8 mouse cellular contexts compared by ENCODE assay signal in genomic region chr15:79931496-79932141, GRCm38 (mm10). TPM values are rescaled to one million over a fixed set of nuclear protein-coding genes. Genes with fewer than 3 reads are reported as not detected.
DNase-seq lines count a peak whose midpoint lies in the region; ATAC-seq and TF ChIP-seq lines count a peak whose summit lies in the region.

No protein-coding gene starts in this region.

- H3K4me3 ChIP-seq in forebrain, embryonic 15.5 days: peak overlapping the region; percentile 65
- H3K4me3 ChIP-seq in midbrain, postnatal 0 days (ENCODE audit: low read depth, low read length): peak overlapping the region; percentile 66

- H3K9ac ChIP-seq in forebrain, embryonic 15.5 days (replicated peaks): no peak overlapping the region; the same call in 1 of the 2 replicates
- no peak overlapping the region for H3K9ac ChIP-seq in midbrain, postnatal 0 days (replicated peaks; ENCODE audit: low read length, poor library complexity, severe bottlenecking)

- H3K9me3 ChIP-seq in forebrain, embryonic 15.5 days: no peaks in the 10 kb centered on the region
- H3K9me3 ChIP-seq in midbrain, postnatal 0 days (ENCODE audit: low read length): no peaks in the 10 kb centered on the region

- H3K27me3 ChIP-seq in forebrain, embryonic 15.5 days: peaks cover 10% of the 10 kb centered on the region
- H3K27me3 ChIP-seq in midbrain, postnatal 0 days (ENCODE audit: insufficient read depth, low read length): peaks cover 5% of the 10 kb centered on the region; the same call in 1 of the 2 replicates

- ATAC-seq in forebrain, embryonic 15.5 days (replicated peaks): no peak
- ATAC-seq in midbrain, postnatal 0 days (ENCODE audit: low FRiP score): no peak

- H3K27ac ChIP-seq in forebrain, embryonic 15.5 days (replicated peaks): no peak overlapping the region
- no peak overlapping the region for H3K27ac ChIP-seq in midbrain, postnatal 0 days (ENCODE audit: low read depth, low read length)

- TF ChIP-seq CTCF in midbrain, postnatal 0 days (IDR thresholded peaks at IDR 0.05): no peak

- no peaks in the 10 kb centered on the region for H3K36me3 ChIP-seq in forebrain, embryonic 15.5 days
- H3K36me3 ChIP-seq in midbrain, postnatal 0 days (ENCODE audit: insufficient read depth, low read length): no peaks in the 10 kb centered on the region

- peak; percentile 22 for DNase-seq in thymus, postnatal 0 days (ENCODE audit: low spot score)
- no peak for DNase-seq in thymus, adult 18-20 months
- DNase-seq in kidney, postnatal 25 days: peak; percentile 63 to 81
- no peak for DNase-seq in midbrain, postnatal 0 days (ENCODE audit: low spot score)
- DNase-seq in left cerebral cortex, postnatal 25 days (ENCODE audit: low spot score in 2 of 2): no peak
- no peak for DNase-seq in layer of hippocampus, postnatal 36 days
- DNase-seq in gastrocnemius, adult 8-10 months (ENCODE audit: low spot score in 2 of 2): no peak

- intact Hi-C loops in left cerebral cortex, postnatal 25 days (cut with DNase I): loop anchor here (10.0 kb wide), 1 partner anchor 293 kb away; no protein-coding TSS in a partner anchor

- WGBS in forebrain, embryonic 15.5 days: 21% methylated on average over 13 of the region's 13 CpGs
- WGBS in midbrain, postnatal 0 days: 32% methylated on average over 13 of the region's 13 CpGs

- H3K4me1 ChIP-seq in forebrain, embryonic 15.5 days: peaks cover 37% of the 10 kb centered on the region
- H3K4me1 ChIP-seq in midbrain, postnatal 0 days (ENCODE audit: insufficient read depth, low read length): 0 out of 2 replicates have a peak, but pooled peaks cover 6% of the 10 kb centered on the region

- peak overlapping the region; percentile 77 for H3K4me2 ChIP-seq in forebrain, embryonic 15.5 days (replicated peaks)
- H3K4me2 ChIP-seq in midbrain, postnatal 0 days (ENCODE audit: low read depth, low read length, poor library complexity, severe bottlenecking): peak overlapping the region; percentile 83

RNA-seq across cellular contexts. Expression of gene Cbx7, which starts 39.3 kb away (rescaled TPM):
- 8.3 and 10.1 TPM in 2 replicates for polyA plus RNA-seq in thymus, postnatal 0 days (2015; fragmentation: Nextera tagmentation; extraction: Ambion mirVana)
- 3.6 TPM in 2 replicates for polyA plus RNA-seq in forebrain, embryonic 15.5 days (2015; fragmentation: Nextera tagmentation; extraction: Ambion mirVana)
- total RNA-seq in midbrain, postnatal 0 days (2014; rRNA removed): 7.7 and 14.9 TPM in 2 replicates
- 3.4 and 3.5 TPM in 2 replicates for polyA plus RNA-seq in midbrain, postnatal 0 days (2015; fragmentation: Nextera tagmentation; extraction: Ambion mirVana)
- total RNA-seq in left cerebral cortex, postnatal 25 days (2021): 10 to 100 TPM; 27.1 to 29.5 TPM
- total RNA-seq in layer of hippocampus, postnatal 36 days (2021): 10 to 100 TPM; 40.4 to 44.8 TPM
- total RNA-seq in gastrocnemius, adult 8-10 months (2022): 10 to 100 TPM; 19.1 to 26.4 (median 20.8) TPM

RNA-seq across cellular contexts. Expression of gene Apobec3, which starts 40.2 kb away (rescaled TPM):
- polyA plus RNA-seq in thymus, postnatal 0 days (2015; fragmentation: Nextera tagmentation; extraction: Ambion mirVana): 149 and 159 TPM in 2 replicates
- polyA plus RNA-seq in forebrain, embryonic 15.5 days (2015; fragmentation: Nextera tagmentation; extraction: Ambion mirVana): 6.6 TPM in 2 replicates
- total RNA-seq in midbrain, postnatal 0 days (2014; rRNA removed): 3.4 and 5.4 TPM in 2 replicates
- polyA plus RNA-seq in midbrain, postnatal 0 days (2015; fragmentation: Nextera tagmentation; extraction: Ambion mirVana): 3.3 and 3.4 TPM in 2 replicates
- 1 to 10 TPM; 3.7 to 4.0 TPM for total RNA-seq in left cerebral cortex, postnatal 25 days (2021)
- total RNA-seq in layer of hippocampus, postnatal 36 days (2021): 1 to 10 TPM; 3.9 to 6.7 TPM
- total RNA-seq in gastrocnemius, adult 8-10 months (2022): 1 to 10 TPM; 1.4 to 2.4 (median 2.0) TPM

Comparison
In these comparisons a context has a peak if more than half of its experiments do, and no peak if none do; other contexts are left out.
1. DNase-seq: peak in thymus, postnatal 0 days (single experiment) and kidney, postnatal 25 days (2 of 2); none in thymus, adult 18-20 months (0 of 2), midbrain, postnatal 0 days (single experiment), left cerebral cortex, postnatal 25 days (0 of 2), layer of hippocampus, postnatal 36 days (0 of 2) and gastrocnemius, adult 8-10 months (0 of 2).